Mouse (Mus musculus) midbrain, postnatal 0 days (tissue): ENCODE measurements at regions not wholly inside any gene's neighbourhood (a gene's known extent, or its start where the extent isn't known, plus 50 kb on each side); places are given as distances from the start of the nearest gene placed in this dataset.

Experiments used
- ATAC-seq: fragments of 200-750 bp; cut with Nextera tagmentation; 2 replicates; pipeline ENCODE4 v1.8.0; 2017; ENCODE audit warnings: moderate number of reproducible peaks, mild to moderate bottlenecking, moderate TSS enrichment, moderate library complexity; ENCODE audit not compliant: low FRiP score
- DNase-seq: peaks from one replicate; pipeline ENCODE4 v3.0.0-alpha.2; 2015; ENCODE audit warnings: low spot score
- H3K27ac ChIP-seq: fragments of 300-500 bp; sonication (generic); 2 replicates; pipeline ENCODE4 v1.5.1; 2014; ENCODE audit warnings: low read depth, mild to moderate bottlenecking, low read length, mixed read lengths
- H3K27me3 ChIP-seq: fragments of 300-500 bp; sonication (generic); 2 replicates; pipeline ENCODE4 v1.6.1; 2014; ENCODE audit warnings: low read length, control low read depth, mixed read lengths; ENCODE audit not compliant: insufficient read depth
- H3K36me3 ChIP-seq: fragments of 300-500 bp; sonication (generic); 2 replicates; pipeline ENCODE4 v1.6.1; 2014; ENCODE audit warnings: low read length, control low read depth, mixed read lengths; ENCODE audit not compliant: insufficient read depth
- H3K4me1 ChIP-seq: fragments of 300-500 bp; sonication (generic); 2 replicates; pipeline ENCODE4 v1.6.1; 2014; ENCODE audit warnings: mild to moderate bottlenecking, control low read depth, antibody characterized with exemption, low read length, mixed read lengths; ENCODE audit not compliant: insufficient read depth
- H3K4me2 ChIP-seq: fragments of 300-500 bp; sonication (generic); 2 replicates; pipeline ENCODE4 v1.6.1; 2014; ENCODE audit warnings: low read depth, mild to moderate bottlenecking, low read length, mixed read lengths; ENCODE audit not compliant: poor library complexity, severe bottlenecking
- H3K4me3 ChIP-seq: fragments of 300-500 bp; sonication (generic); 2 replicates; pipeline ENCODE4 v1.5.1; 2014; ENCODE audit warnings: low read depth, mild to moderate bottlenecking, low read length, moderate library complexity
- H3K9ac ChIP-seq: fragments of 300-500 bp; sonication (generic); replicated peaks from 2 replicates; pipeline ENCODE4 v1.6.1; 2014; ENCODE audit warnings: mild to moderate bottlenecking, low read length, moderate library complexity, mixed read lengths; ENCODE audit not compliant: poor library complexity, severe bottlenecking
- H3K9me3 ChIP-seq: fragments of 300-500 bp; sonication (generic); 2 replicates; pipeline ENCODE4 v1.6.1; 2016; ENCODE audit warnings: low read length, control low read depth
- CTCF ChIP-seq: IDR thresholded peaks from 2 replicates; pipeline ENCODE4 v1.5.1; 2016; ENCODE audit warnings: antibody characterized with exemption, mild to moderate bottlenecking
- WGBS: fragments of 180-500 bp; shearing (Covaris S2); extraction: QIAGEN DNeasy Blood & Tissue Kit; methylation state at CpG from one replicate; pipeline ENCODE4 v1.1.7; 2014; 5-methylcytosine and 5-hydroxymethylcytosine counted together

DNA sequence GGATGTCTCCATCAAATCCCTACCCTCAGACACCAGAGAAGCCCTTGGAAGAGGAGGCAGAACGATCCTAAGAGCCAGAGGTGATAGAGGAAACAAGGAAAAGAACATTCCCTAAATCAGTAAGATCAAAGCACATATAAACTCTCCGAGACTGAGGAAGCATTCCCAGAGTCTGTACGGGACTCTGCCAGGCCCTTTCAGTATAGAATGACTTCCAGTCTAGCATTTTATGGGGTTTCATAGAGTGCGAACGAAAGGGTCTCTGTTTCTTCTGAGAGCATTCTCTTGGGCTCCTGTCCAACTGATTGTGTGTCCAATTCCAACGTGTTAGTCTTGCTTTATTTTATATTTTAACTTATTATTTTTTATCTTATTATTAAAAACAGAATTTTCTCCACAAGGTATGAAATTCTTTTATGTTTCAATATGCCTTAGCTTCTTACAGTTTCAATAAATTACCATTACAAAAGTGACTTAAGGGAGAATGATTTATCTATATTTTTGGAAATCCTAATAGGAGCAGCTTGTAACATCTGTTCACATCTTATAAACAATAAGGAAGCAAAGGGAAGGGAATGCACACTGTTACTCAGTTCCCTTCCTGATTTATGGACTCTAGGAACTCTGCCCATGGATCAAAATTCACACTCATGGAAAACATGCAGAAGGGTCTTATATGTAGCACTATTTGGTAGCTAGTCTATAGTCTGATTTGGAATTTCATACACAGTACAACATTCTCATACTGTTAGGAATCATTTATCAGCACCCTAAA is 628.8 kb downstream of the Slitrk6 start:
- H3K27me3 ChIP-seq = no peaks in the 10 kb centered on the region
- no peak overlapping the region for H3K27ac ChIP-seq
- TF ChIP-seq CTCF = no peak
- no peak overlapping the region for H3K4me2 ChIP-seq
- H3K36me3 ChIP-seq = no peaks in the 10 kb centered on the region
- no peak overlapping the region for H3K9ac ChIP-seq
- no peak overlapping the region for H3K4me3 ChIP-seq
- ATAC-seq = no peak
- H3K9me3 ChIP-seq = no peaks in the 10 kb centered on the region
- no peak for DNase-seq
- no peaks in the 10 kb centered on the region for H3K4me1 ChIP-seq
- WGBS = 87% methylated on average over 6 of the region's 6 CpGs

DNA sequence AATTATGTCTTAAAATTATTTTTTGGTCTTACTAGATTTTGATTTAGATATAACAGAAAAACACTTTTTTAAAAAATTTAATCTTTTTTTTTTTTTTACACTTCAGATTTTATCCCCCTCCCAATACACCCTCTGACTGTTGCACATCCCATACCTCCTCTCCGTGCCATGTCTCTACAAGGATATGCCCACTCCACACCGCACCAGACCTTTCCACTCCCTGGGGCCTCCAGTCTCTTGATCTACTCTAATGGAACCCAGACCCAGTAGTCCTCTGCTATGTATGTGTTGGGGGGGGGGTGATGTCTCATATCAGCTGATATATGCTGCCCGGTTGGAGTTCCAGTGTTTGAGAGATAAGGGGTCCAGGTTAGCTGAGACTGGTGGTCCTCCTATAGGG is 632.2 kb downstream of the Slitrk6 start:
- 95% methylated on average over 3 of the region's 3 CpGs for whole genome bisulfite sequencing
- TF ChIP-seq CTCF = no peak

GRCm38 (mm10) chr14:110115578-110115977 is 639.4 kb downstream of the Slitrk6 start:
- no peak overlapping the region for H3K27ac ChIP-seq
- DNase-seq = no peak
- no peaks in the 10 kb centered on the region for H3K27me3 ChIP-seq
- no peak overlapping the region for H3K9ac ChIP-seq
- no peak for ATAC-seq
- no peak overlapping the region for H3K4me2 ChIP-seq
- 83% methylated on average over 4 of the region's 4 CpGs for WGBS
- no peaks in the 10 kb centered on the region for H3K36me3 ChIP-seq
- no peaks in the 10 kb centered on the region for H3K4me1 ChIP-seq
- H3K9me3 ChIP-seq = no peaks in the 10 kb centered on the region
- TF ChIP-seq CTCF = no peak
- no peak overlapping the region for H3K4me3 ChIP-seq

More for the DNA sequence above, 632.2 kb downstream of the Slitrk6 start:
- Histone ChIP-seq H3K4me2 (no peak overlapping the region), H3K36me3 (no peaks in the 10 kb centered on the region), H3K27ac (no peak overlapping the region), H3K27me3 (no peaks in the 10 kb centered on the region), H3K9me3 (no peaks in the 10 kb centered on the region), H3K9ac (no peak overlapping the region), H3K4me1 (no peaks in the 10 kb centered on the region), H3K4me3 (no peak overlapping the region)
- ATAC-seq (peak; percentile 44; the same call in 1 of the 2 replicates), DNase-seq (no peak)

GRCm38 (mm10) chr14:110100852-110101251 is 654.1 kb downstream of the Slitrk6 start:
- no peaks in the 10 kb centered on the region for H3K9me3 ChIP-seq
- no peak for TF ChIP-seq CTCF
- H3K4me1 ChIP-seq = no peaks in the 10 kb centered on the region
- H3K4me3 ChIP-seq = no peak overlapping the region
- H3K27me3 ChIP-seq = no peaks in the 10 kb centered on the region
- no peak overlapping the region for H3K9ac ChIP-seq
- H3K36me3 ChIP-seq = no peaks in the 10 kb centered on the region
- no peak overlapping the region for H3K4me2 ChIP-seq
- peak; percentile 13; the same call in 1 of the 2 replicates for ATAC-seq
- DNase-seq = no peak
- no peak overlapping the region for H3K27ac ChIP-seq
- 57% methylated on average over 4 of the region's 4 CpGs for WGBS

DNA sequence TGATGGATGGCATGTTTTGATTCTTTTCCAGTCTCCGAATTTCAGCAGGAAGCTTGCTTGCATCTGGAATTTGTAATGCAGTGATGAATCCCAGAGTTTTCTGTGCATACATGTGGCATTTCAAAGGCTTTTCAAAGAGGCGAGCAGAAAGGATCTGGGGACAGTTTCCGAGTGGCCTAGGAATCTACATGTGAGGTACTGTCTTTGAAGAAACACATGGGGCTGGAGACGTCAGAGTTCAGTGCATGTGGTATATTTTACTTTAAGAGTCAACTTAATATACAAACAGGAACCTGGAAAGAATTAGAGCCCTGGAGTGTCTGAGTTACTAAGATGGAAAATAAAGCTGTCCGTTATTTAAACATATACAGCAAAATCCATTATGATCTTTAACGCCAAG is 676.6 kb downstream of the Slitrk6 start:
- WGBS = 82% methylated on average over 6 of the region's 6 CpGs

GRCm38 (mm10) chr14:110047748-110048147 is 707.2 kb downstream of the Slitrk6 start:
- Histone ChIP-seq H3K9ac (no peak overlapping the region), H3K27me3 (no peaks in the 10 kb centered on the region), H3K4me2 (no peak overlapping the region), H3K4me1 (no peaks in the 10 kb centered on the region), H3K27ac (no peak overlapping the region), H3K9me3 (no peaks in the 10 kb centered on the region), H3K4me3 (no peak overlapping the region), H3K36me3 (no peaks in the 10 kb centered on the region)
- ATAC-seq = no peak
- no peak for DNase-seq
- WGBS = 88% methylated on average over 3 of the region's 3 CpGs
- TF ChIP-seq CTCF = no peak

More for the DNA sequence above, 676.6 kb downstream of the Slitrk6 start:
- H3K4me3 ChIP-seq = no peak overlapping the region
- H3K4me1 ChIP-seq = no peaks in the 10 kb centered on the region
- TF ChIP-seq CTCF = no peak
- H3K9me3 ChIP-seq = no peaks in the 10 kb centered on the region
- DNase-seq (no peak), ATAC-seq (no peak)
- H3K36me3 ChIP-seq = no peaks in the 10 kb centered on the region
- H3K27me3 ChIP-seq = no peaks in the 10 kb centered on the region
- H3K4me2 ChIP-seq = no peak overlapping the region
- no peak overlapping the region for H3K9ac ChIP-seq
- no peak overlapping the region for H3K27ac ChIP-seq
